Mouse (Mus musculus) liver, postnatal 0 days (tissue): ENCODE data around the gene Tmsb4x.

Experiments used
- CTCF ChIP-seq: sonication (generic); IDR thresholded peaks from 2 replicates; pipeline ENCODE4 v1.5.1; 2016; ENCODE audit warnings: antibody characterized with exemption, low read depth
- EP300 ChIP-seq: IDR thresholded peaks from 2 replicates; pipeline ENCODE4 v1.6.1; 2016; ENCODE audit warnings: antibody characterized with exemption, low read depth, mild to moderate bottlenecking

- TF ChIP-seq CTCF, result no peak
- no peak for TF ChIP-seq EP300
Measured at GRCm38 (mm10) chrX:167211871-167212555, 2.9 kb upstream of the Tmsb4x start.
